Mouse (Mus musculus): ENCODE results near the gene Slc10a1. TPM values are rescaled to one million over a fixed set of nuclear protein-coding genes. Genes with fewer than 3 reads are reported as not detected.

Slc10a1 gene
- total RNA-seq, 4 experiments from 2014 or later, result not detected

- DNase-seq (ENCODE audit: low spot score in 2 of 2), result no peak
These were observed 41.0 kb downstream of the Slc10a1 start for GRCm38 (mm10) chr12:80927518-80927917.

GRCm38 (mm10) chr12:80926550-80926949 is 42.0 kb downstream of the Slc10a1 start:
- DNase-seq (ENCODE audit: low spot score in 2 of 2), result no peak

DNA sequence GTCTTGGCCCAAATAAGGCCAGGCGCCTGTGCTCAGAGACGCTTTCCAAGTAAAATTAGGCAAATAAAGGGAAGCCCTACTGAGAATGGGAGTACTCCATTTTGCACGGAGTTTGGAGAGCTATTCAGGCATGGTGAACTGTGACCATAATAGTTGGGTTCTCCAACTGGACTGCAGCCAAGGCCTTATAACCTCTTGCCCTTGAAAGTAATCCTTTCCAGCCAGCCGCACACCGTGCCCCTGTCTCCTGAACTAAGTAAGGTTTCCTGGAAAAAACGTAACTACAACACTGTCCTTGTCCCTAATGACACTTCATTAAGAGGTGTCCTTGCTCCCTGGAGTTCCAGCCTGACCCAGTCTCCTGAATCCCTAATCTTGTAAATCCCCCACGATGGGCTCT is 42.6 kb downstream of the Slc10a1 start:
- no peak for DNase-seq (ENCODE audit: low spot score in 2 of 2)

GRCm38 (mm10) chr12:80924205-80924604 is 44.3 kb downstream of the Slc10a1 start:
- no peak for DNase-seq (ENCODE audit: low spot score in 2 of 2)

GRCm38 (mm10) chr12:80923602-80924001 is 44.9 kb downstream of the Slc10a1 start:
- DNase-seq (ENCODE audit: low spot score in 2 of 2), result no peak

DNA sequence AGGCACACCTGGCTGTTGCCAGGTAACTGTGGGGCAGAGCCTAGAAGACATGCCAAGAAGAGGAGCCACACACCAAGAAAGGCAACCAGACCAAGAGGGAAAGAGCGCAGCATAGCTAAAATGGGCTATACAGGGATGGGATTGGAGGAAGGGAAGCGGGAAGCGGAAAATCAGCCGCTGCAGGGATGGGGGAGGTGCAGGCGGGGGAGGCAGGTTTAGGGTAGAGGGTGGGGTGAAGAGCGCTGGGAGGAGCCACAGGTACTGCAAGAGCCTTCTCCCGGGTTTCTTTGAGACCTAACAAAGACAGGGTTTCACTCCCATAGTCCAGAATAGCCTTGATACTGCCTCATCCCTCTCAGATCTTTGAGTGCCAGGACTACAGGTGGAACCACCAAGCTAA is 45.6 kb downstream of the Slc10a1 start:
- DNase-seq (ENCODE audit: low spot score in 2 of 2), result no peak

GRCm38 (mm10) chr12:80921301-80921700 is 47.2 kb downstream of the Slc10a1 start:
- DNase-seq (ENCODE audit: low spot score in 2 of 2), result no peak

GRCm38 (mm10) chr12:80917764-80918163 is 50.7 kb downstream of the Slc10a1 start:
- DNase-seq (ENCODE audit: low spot score in 2 of 2), result no peak

- DNase-seq (ENCODE audit: low spot score in 2 of 2), result no peak
These were observed 58.9 kb downstream of the Slc10a1 start for GRCm38 (mm10) chr12:80909631-80910030.

Other genes with a start within 250 kb of the Slc10a1 start
- gene Ccdc177, start 208.0 kb downstream of the Slc10a1 start, total RNA-seq (2022), result 10 to 100 TPM; 15.1 to 16.6 (median 15.8) TPM
- 10 to 100 TPM; 62.8 to 67.0 (median 65.0) TPM for gene Susd6, start 178.2 kb downstream of the Slc10a1 start, total RNA-seq (2022)
- 100 to 1,000 TPM; 313 to 401 (median 363) TPM for gene Srsf5, start 23.2 kb downstream of the Slc10a1 start, total RNA-seq (2022)
- gene Smoc1, start 58.1 kb upstream of the Slc10a1 start, total RNA-seq (2022), result 10 to 100 TPM in 2 of 4 experiments, 1 to 10 TPM in 2; 8.3 to 15.7 (median 11.5) TPM

All from layer of hippocampus, adult 8-10 months (tissue).